Mouse (Mus musculus) cortical plate, adult 2 months (tissue): ENCODE measurements around the gene Tmem35b. TPM values are rescaled to one million over a fixed set of nuclear protein-coding genes. Genes with fewer than 3 reads are reported as not detected.

Experiments used
- H3K27ac ChIP-seq: fragments of 200-500 bp; 2 replicates; pipeline ENCODE4 v1.5.1; 2012; ENCODE audit warnings: low read length, control low read depth, inconsistent platforms; ENCODE audit not compliant: insufficient read depth
- H3K4me1 ChIP-seq: fragments of 200-500 bp; 2 replicates; pipeline ENCODE4 v1.6.1; 2011; ENCODE audit warnings: low read length; ENCODE audit not compliant: control insufficient read depth, insufficient read depth
- H3K4me3 ChIP-seq: fragments of 200-500 bp; 2 replicates; pipeline ENCODE4 v1.5.1; 2011; ENCODE audit warnings: mild to moderate bottlenecking, low read length, control low read depth; ENCODE audit not compliant: insufficient read depth
- CTCF ChIP-seq: fragments of 200-500 bp; IDR thresholded peaks from 2 replicates; pipeline ENCODE4 v1.5.1; 2011; ENCODE audit warnings: mild to moderate bottlenecking, control low read depth, low read length; ENCODE audit not compliant: insufficient read depth; ENCODE audit errors: extremely low read depth
- POLR2A ChIP-seq: fragments of 200-500 bp; IDR thresholded peaks from 2 replicates; pipeline ENCODE4 v1.6.1; 2011; ENCODE audit warnings: mild to moderate bottlenecking, low read length, control low read depth; ENCODE audit not compliant: insufficient read depth; ENCODE audit errors: extremely low read depth
- polyA plus RNA-seq: library from polyadenylated mRNA; depleted of rRNA; stranded (reverse); fragments of >200 nt; gene quantifications from 2 replicates; pipeline ENCODE4 v1.2.3, GENCODE M21; 2012

Gene Tmem35b
- polyA plus RNA-seq, 1 experiment: 9.5 TPM

DNA sequence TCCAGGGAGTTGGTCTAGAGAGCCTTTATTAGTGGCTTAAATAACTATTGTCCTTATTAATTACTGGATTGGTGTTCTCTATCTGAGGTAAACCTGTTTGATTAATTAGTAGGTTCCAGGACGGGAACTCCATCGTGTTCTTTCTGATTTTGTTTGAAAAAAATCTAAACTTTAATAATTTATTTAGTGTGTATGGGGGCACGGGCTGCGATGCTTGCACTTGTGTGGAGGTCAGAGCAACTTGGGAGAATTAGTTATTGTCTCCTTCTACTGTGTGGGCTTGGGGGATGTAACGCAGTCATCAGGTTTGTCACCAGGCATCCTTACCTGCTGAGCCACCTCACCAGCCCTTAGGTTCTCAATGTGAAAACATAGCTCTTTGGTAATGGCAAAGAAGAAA is 43.6 kb downstream of the Tmem35b start:
- H3K4me1 ChIP-seq: no peaks in the 10 kb centered on the region
- TF ChIP-seq POLR2A: no peak
- no peak for TF ChIP-seq CTCF
- no peak overlapping the region for H3K27ac ChIP-seq
- H3K4me3 ChIP-seq: no peak overlapping the region

- TF ChIP-seq CTCF (no peak), POLR2A (no peak)
These were observed 44.2 kb downstream of the Tmem35b start for GRCm38 (mm10) chr4:127167731-127168130.

DNA sequence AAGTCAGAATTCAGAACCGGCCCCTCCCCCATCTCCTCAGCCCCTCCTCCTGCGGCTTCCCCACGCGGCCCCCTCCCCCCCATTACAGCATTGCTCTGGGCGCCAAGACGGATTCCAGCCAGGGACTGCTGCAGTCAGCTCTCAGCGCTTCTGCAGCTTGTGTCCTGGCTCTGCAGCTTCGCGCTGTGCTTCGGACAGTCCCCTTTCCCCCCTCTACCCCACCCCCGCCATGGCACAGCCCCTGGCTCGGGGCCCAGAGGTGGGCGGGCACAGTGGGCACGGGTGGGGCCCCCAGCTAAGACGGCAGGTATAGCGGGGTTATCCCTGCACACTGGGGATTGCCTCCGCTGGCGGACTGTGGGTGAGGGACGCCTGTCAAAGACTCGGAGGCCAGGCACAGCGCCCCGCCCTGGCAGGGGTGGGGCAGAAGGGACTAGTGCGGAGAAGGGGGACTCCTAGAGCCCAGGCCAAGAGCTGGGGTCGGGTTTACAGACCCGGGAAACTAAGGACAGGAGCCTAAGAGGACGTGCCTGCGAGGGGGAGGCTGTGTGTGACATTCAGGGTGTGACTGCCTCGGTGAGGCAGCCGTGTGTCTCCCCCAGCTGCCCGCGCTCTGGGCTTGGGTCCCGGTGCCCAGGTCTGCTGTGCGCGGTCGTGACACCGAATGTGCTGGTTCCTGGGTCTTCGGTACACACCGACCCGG is 44.9 kb downstream of the Tmem35b start:
- Histone ChIP-seq H3K27ac (peak overlapping the region; percentile 97), H3K4me3 (peak overlapping the region; percentile 55), H3K4me1 (no peaks in the 10 kb centered on the region)
- TF ChIP-seq CTCF (no peak), POLR2A (peak; percentile 45; the same call in 1 of the 2 replicates)

More at GRCm38 (mm10) chr4:127167731-127168130, 44.2 kb downstream of the Tmem35b start:
- H3K27ac ChIP-seq: no peak overlapping the region
- H3K4me3 ChIP-seq: peak overlapping the region; percentile 55; the same call in 1 of the 2 replicates
- no peaks in the 10 kb centered on the region for H3K4me1 ChIP-seq

DNA sequence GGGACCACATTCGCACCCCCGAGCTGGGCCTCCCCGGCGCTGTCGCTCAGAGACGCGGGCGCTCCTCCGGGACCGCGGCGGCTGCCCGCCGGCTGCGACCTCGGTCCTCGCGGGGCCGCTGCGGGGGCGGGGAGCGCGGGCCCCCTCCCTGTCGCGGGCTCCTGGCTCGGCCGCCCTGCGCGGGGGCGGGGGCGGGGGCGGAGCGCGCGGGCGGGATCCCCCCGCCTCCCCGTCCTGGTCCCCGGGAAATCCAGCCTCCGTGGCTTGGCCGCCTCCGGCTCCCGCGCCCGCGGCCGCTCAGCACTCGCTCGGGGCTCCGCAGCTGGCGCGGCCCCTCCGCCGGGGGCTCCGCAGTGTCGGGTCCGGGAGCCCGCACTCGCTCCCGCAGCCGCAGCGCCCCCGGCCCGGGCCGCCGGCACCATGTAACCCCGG is 45.4 kb downstream of the Tmem35b start, which contains the start of gene Dlgap3:
Dlgap3 (plus strand) TSS at position 291 of the 432 bp plus-strand sequence.
- Histone ChIP-seq H3K4me3 (peak within 1 kb of the TSS; percentile 55), H3K27ac (peak within 1 kb of the TSS; percentile 97), H3K4me1 (no peaks in the 10 kb centered on the region)
- TF ChIP-seq POLR2A: no peak
- no peak for TF ChIP-seq CTCF

- peak overlapping the region; percentile 55 for H3K4me3 ChIP-seq
- no peaks in the 10 kb centered on the region for H3K4me1 ChIP-seq
- peak overlapping the region; percentile 95 for H3K27ac ChIP-seq
- TF ChIP-seq POLR2A: 0 out of 2 replicates have a peak, but pooled peaks have one; percentile 16
- TF ChIP-seq CTCF: no peak
These were observed 46.1 kb downstream of the Tmem35b start for GRCm38 (mm10) chr4:127169346-127170221.

GRCm38 (mm10) chr4:127170866-127171265 is 47.4 kb downstream of the Tmem35b start:
- H3K4me3 ChIP-seq: peak overlapping the region; percentile 55
- TF ChIP-seq CTCF (no peak), POLR2A (0 out of 2 replicates have a peak, but pooled peaks have one; percentile 17)
- H3K4me1 ChIP-seq: no peaks in the 10 kb centered on the region; the same call in 1 of the 2 replicates
- peak overlapping the region; percentile 87 for H3K27ac ChIP-seq

DNA sequence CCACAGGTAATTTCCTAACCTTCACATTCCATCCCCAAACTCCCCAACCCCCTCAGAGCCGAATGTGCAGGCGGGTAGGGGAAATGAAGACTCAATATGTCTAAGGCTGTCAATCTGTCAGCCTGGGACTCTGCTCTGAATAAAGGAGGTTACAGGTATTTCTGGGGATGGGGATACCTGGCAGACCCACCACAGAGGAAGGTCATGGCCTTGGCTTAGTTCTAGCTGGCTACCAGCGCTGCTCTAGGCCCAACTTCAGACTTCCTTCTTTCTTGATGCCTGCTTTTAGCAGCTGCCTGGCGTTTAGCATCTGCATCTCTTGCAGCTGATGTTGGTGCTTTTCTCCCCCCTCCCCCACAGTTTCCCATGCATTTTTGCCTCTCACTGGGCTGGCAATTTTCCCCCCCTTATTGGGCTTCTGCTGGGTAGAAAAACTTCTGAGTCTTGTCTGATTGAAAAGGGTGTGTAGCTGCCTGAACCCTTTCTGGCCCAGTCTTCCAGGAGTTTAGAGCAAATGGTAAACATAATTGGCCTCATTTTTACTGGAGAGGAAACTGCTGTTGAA is 47.9 kb downstream of the Tmem35b start:
- TF ChIP-seq POLR2A: no peak
- TF ChIP-seq CTCF: no peak
- Histone ChIP-seq H3K27ac (peak overlapping the region; percentile 87), H3K4me1 (no peaks in the 10 kb centered on the region; the same call in 1 of the 2 replicates), H3K4me3 (peak overlapping the region; percentile 55)

- H3K27ac ChIP-seq: peak overlapping the region; percentile 87
- peaks cover 2% of the 10 kb centered on the region for H3K4me1 ChIP-seq
- 0 out of 2 replicates have a peak, but pooled peaks have one; percentile 10 for TF ChIP-seq POLR2A
- TF ChIP-seq CTCF: no peak
- H3K4me3 ChIP-seq: peak overlapping the region; percentile 55
These were observed 48.6 kb downstream of the Tmem35b start for GRCm38 (mm10) chr4:127172119-127172518.

GRCm38 (mm10) chr4:127172614-127173013 is 49.1 kb downstream of the Tmem35b start:
- Histone ChIP-seq H3K4me1 (peaks cover 3% of the 10 kb centered on the region), H3K27ac (peak overlapping the region; percentile 87), H3K4me3 (peak overlapping the region; percentile 55)
- TF ChIP-seq CTCF (no peak), POLR2A (0 out of 2 replicates have a peak, but pooled peaks have one; percentile 34)
